Mouse (Mus musculus) bone marrow macrophage, adult 2 months (primary cell): ENCODE results near the gene Gata5. TPM values are rescaled to one million over a fixed set of nuclear protein-coding genes. Genes with fewer than 3 reads are reported as not detected.

ENCODE experiments used
- H3K27ac ChIP-seq: 2 replicates; pipeline ENCODE4 v1.5.1; 2012; ENCODE audit warnings: low read depth, low read length; ENCODE audit not compliant: insufficient read depth
- H3K4me1 ChIP-seq: 2 replicates; pipeline ENCODE4 v1.6.1; 2012; ENCODE audit warnings: low read length; ENCODE audit not compliant: control insufficient read depth, insufficient read depth
- H3K4me3 ChIP-seq: 2 replicates; pipeline ENCODE4 v1.5.1; 2012; ENCODE audit warnings: mild to moderate bottlenecking, low read length, moderate library complexity; ENCODE audit not compliant: insufficient read depth
- CTCF ChIP-seq: IDR thresholded peaks from 2 replicates; pipeline ENCODE4 v1.5.1; 2012; ENCODE audit warnings: low read depth, mild to moderate bottlenecking, low read length, moderate library complexity
- POLR2A ChIP-seq: IDR thresholded peaks from 2 replicates; pipeline ENCODE4 v1.6.1; 2012; ENCODE audit warnings: mild to moderate bottlenecking, low read depth, low read length, borderline replicate concordance
- polyA plus RNA-seq: library from polyadenylated mRNA; stranded (reverse); fragments of >200 nt; gene quantifications from 2 replicates; pipeline ENCODE4 v1.2.4, GENCODE M21; 2012; ENCODE audit not compliant: missing spikeins, insufficient read depth, insufficient read length

Gata5 gene
- polyA plus RNA-seq, 1 experiment = not detected

DNA sequence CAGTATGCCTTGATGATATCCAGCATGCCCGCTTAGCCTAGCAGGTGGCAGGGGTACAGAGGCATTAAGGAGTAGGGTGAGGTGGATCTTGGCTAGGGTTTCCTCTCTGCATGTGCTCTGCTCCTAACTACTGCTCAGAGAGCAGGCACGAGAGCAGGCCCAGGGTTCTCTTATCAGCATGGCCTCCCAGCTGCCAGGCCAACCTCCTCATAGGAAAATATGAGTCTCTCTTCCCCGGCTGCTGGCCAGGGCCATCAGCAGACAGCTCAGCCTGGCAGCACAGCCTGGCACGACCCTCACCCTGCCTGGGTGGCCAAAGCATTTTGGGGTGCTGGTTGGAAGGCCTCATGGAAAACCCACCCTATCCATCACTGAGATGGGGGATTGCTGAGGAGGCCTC is 23.4 kb downstream of the Gata5 start:
- Histone ChIP-seq H3K4me3 (no peak overlapping the region), H3K27ac (no peak overlapping the region), H3K4me1 (no peaks in the 10 kb centered on the region)
- TF ChIP-seq POLR2A (no peak), CTCF (no peak)

DNA sequence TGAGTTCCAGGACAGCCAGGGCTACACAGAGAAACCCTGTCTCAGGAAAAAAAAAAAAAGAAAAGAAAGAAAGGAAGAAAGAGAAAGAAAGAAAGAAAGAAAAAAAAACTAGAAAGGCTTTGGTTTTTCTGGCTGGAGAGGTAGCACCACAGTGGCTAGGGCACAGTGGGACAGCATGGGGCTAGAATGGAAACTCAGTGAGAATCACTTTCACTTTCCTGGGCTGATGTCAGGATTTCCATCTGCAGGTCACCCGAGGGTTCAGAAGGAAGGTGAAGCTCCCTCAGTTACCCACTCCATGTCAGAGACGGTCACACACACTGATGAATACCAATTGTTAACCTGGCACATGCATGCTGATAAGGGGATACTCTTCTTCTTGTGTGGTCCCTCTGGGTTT is 26.8 kb downstream of the Gata5 start:
- H3K4me1 ChIP-seq = no peaks in the 10 kb centered on the region
- H3K4me3 ChIP-seq = no peak overlapping the region
- no peak overlapping the region for H3K27ac ChIP-seq

DNA sequence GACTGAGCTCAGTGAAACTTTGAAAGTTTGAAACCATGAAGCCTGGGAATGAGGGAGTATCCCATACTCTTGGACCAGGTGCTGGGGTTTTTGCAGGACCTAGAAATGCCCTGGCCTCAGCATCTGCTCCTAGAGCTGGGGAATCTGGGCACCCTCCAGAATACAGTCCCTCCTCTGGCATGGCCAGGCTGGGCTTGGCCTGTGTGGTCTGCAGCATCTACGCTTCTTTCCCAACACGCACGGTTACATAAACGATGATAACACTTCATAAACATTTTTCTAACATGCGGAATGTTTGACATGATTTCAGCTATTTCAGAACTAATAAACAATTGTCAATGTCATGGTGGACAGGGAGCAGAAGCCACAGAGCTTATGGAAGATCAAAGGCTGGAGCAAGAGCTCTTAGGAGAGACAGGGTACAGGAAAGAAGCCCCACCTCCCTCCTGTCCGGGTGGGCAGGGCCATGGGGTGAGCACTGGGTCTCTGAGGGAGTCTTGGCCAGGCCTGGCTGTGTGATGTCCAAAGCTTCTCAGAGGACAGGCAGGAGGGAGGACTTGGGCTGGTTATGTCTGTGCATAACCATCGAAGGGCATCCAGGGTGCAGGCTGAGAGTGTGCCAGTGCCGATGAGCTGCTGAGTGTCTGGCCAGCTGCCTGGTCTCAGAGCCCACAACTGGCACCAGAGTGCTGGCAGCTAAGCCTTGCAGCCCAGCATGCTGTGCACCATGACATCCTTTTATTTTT is 27.9 kb downstream of the Gata5 start:
- no peak for TF ChIP-seq POLR2A
- no peak for TF ChIP-seq CTCF
- Histone ChIP-seq H3K4me3 (no peak overlapping the region), H3K27ac (no peak overlapping the region), H3K4me1 (no peaks in the 10 kb centered on the region)

More for the DNA sequence above, 26.8 kb downstream of the Gata5 start:
- no peak for TF ChIP-seq POLR2A
- TF ChIP-seq CTCF = no peak

DNA sequence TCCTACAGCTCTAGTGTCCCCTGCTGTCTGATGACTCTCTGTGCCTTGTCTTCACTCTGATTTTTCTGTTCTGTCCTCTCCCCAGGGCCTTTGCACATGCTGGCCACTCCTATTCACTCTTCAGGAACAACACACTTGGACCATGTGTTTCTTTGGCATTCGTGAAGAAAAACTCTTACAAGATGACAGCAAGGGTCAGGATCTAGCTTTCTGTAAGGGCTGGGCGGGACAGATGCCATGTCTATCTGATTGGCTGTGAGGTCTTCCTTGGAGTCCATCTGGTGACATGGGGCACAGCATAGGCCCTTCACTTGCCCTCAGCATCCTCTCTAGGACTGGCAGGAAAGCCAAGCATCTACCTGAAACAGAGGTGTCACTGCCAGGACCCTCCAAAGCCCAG is 28.5 kb downstream of the Gata5 start:
- H3K4me1 ChIP-seq = no peaks in the 10 kb centered on the region
- TF ChIP-seq POLR2A = no peak
- no peak for TF ChIP-seq CTCF
- H3K27ac ChIP-seq = no peak overlapping the region
- H3K4me3 ChIP-seq = no peak overlapping the region

DNA sequence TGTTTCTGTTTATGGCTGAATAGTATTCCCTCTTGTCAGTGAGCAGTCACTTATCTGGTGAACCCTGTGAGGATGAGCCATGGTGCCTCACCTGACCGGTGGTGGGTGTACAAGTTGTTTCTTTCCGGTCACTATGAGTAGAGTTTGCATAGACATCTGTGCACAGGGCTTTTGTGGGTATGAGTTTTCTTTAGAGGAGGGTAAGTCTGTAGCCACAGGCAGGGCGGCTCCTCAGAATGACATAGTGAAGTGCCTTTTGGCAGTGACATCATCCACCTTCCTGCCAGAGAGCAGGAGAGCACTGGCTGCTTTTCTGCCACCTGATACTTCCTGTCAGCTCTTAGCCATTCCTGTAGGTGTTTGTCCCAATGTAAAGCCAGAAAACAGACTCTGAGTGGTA is 29.0 kb downstream of the Gata5 start:
- TF ChIP-seq CTCF (no peak), POLR2A (no peak)
- Histone ChIP-seq H3K27ac (no peak overlapping the region), H3K4me3 (no peak overlapping the region)

DNA sequence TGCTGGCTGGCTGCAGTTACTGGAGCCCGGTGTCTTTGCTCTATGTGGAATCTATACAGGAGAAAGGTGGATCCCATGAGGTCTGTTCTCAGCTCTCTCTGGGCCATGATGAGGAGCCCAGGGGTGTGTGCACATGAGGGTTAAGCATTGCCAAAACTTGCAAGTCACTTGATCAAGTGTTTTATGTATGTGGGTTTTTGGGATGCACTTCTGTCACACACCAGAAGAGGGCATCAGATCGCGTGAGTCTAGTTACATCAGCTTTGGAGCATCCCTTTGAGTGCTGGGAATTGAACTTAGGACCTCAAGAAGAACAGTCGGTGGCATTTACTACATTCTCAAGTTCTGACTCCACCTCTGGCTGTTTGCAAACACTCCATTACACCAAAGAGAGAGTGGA is 29.9 kb downstream of the Gata5 start:
- Histone ChIP-seq H3K4me1 (no peaks in the 10 kb centered on the region), H3K4me3 (no peak overlapping the region), H3K27ac (no peak overlapping the region)
- TF ChIP-seq POLR2A (no peak), CTCF (no peak)

More for the DNA sequence above, 29.0 kb downstream of the Gata5 start:
- H3K4me1 ChIP-seq = no peaks in the 10 kb centered on the region

DNA sequence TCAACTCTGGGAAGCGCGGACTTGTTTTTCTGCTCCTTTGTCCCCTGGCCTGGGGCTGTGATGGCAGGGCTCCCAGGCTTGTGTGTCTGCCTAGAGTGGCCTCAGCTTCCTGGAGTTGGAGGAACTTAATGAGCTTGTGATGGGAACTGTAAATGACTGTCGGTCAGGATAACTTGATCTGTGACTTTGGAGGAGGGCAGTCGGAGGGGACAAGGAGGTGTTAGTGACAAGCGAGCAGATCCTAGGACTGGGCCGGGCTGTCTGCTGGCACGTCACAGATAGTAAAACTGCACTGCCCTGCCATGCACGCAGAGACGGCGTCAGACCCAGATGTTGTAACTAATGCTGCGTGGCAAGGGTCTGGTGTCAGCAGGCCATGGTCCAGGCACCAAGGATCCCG is 31.0 kb downstream of the Gata5 start:
- Histone ChIP-seq H3K27ac (no peak overlapping the region), H3K4me1 (no peaks in the 10 kb centered on the region), H3K4me3 (no peak overlapping the region)
- TF ChIP-seq CTCF = no peak
- no peak for TF ChIP-seq POLR2A

DNA sequence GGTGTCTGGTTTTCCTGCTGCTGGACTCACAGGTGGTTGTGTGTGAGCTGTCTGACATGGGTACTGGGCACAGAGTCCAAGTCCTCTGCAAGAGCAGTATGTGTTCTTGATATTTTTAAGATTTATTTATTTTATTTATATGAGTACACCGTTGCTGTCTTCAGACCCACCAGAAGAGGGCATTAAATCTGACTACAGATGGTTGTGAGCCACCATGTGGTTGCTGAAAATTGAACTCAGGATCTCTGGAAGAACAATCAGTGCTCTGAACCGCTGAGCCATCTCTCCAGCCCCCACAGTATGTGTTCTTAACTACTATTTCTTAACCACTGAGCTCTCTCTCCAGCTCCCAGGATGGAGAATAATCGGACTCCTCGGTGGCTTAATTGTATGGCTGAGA is 32.3 kb downstream of the Gata5 start:
- H3K4me1 ChIP-seq = no peaks in the 10 kb centered on the region
- TF ChIP-seq CTCF (no peak), POLR2A (no peak)
- H3K27ac ChIP-seq = no peak overlapping the region
- no peak overlapping the region for H3K4me3 ChIP-seq

DNA sequence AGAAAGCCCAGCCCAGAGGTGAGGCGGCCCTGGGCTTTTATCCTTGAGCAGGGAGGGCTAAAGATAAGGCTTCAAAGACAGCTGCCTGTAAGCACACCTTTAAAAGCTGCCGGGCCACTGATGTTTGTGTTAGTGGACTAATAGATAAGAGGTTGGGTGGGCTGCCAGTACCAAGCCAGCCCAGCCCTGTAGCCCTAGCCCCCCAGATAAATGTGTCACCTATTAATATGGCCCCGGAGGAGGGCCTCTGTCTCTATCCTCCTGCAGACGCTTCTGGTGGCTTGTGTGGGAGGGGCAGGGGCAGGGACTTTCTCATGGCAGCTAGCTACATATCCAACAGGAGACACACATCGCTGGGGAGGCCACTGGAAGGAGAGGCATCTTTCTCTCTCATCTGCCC is 33.7 kb downstream of the Gata5 start:
- Histone ChIP-seq H3K27ac (no peak overlapping the region), H3K4me3 (no peak overlapping the region), H3K4me1 (no peaks in the 10 kb centered on the region)
- TF ChIP-seq POLR2A (no peak), CTCF (no peak)

DNA sequence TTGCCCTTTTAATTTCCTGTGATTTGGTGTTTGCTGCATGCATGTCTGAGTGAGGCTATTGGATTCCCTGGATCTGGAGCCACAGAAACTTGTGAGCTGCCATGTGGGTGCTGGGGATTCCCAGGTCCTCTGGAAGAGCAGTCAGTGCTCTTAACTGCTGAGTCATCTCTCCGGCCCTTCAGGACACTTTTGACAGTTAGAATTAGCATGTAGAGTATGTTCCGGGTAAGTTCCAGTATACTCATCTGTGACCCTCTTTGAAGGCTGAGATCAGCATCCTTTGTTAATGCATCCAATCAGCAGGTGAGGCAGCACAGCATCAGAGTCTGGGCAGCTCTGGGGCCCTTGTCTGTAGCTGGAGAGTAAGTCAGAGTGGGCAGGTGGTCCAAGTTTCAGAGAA is 34.2 kb downstream of the Gata5 start:
- no peak overlapping the region for H3K27ac ChIP-seq

DNA sequence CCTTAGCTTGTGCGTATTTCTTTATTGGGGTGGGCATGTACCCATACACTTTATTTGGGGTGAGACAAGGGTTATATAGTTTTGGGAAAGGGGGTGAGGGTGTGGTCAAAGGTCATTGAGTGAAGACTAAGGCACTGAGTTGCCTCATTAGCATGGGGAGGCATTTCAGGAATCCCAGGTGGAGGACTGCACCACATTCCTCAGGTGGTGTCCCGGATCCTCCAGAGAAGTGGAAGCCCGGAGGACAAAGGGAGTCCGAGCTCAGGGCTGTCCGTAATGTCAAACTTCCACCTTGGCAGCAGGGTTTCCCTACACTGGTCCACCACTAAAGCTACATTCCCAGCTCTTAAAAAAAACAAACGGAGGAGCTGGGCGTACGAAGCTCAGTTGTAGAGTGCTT is 41.6 kb downstream of the Gata5 start:
- Histone ChIP-seq H3K4me3 (no peak overlapping the region), H3K27ac (no peak overlapping the region), H3K4me1 (no peaks in the 10 kb centered on the region)
- no peak for TF ChIP-seq POLR2A
- TF ChIP-seq CTCF = no peak

More for the DNA sequence above, 34.2 kb downstream of the Gata5 start:
- no peak overlapping the region for H3K4me3 ChIP-seq
- no peak for TF ChIP-seq POLR2A
- no peak for TF ChIP-seq CTCF
- no peaks in the 10 kb centered on the region for H3K4me1 ChIP-seq
